8 mouse cellular contexts compared by ENCODE assay signal in the genomic region with DNA sequence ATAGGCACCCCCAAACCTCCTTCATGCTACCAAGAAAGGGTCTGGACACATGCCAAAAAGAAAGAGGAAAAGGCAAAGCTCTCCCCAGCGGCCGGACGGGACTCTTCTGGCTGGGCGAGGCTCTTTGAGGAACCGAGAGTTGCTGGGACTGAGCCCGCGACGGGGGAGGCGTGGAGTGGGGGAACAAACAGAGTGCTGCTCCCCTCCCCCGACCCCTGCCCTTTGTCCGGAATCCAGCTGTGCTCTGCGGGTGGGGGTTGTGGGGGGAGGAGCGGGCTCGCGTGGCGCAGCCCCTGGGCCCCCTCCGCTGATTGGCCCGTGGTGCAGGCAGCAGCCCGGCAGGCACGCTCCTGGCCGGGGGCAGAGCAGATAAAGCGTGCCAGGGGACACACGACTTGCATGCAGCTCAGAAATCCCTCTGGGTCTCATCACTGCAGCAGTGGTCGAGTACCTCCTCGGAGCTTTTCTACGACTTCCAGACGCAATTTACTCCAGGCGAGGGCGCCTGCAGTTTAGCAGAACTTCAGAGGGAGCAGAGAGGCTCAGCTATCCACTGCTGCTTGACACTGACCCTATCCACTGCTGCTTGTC. TPM values are rescaled to one million over a fixed set of nuclear protein-coding genes. Genes with fewer than 3 reads are reported as not detected.
DNase-seq lines count a peak whose midpoint lies in the region; ATAC-seq lines count a peak whose summit lies in the region.

Neurog3 (plus strand) TSS at position 400 of the 591 bp plus-strand sequence.

- H3K9me3 ChIP-seq in kidney, embryonic 16.5 days (ENCODE audit: low read length): no peaks in the 10 kb centered on the region
- H3K9me3 ChIP-seq in forebrain, embryonic 11.5 days (ENCODE audit: control insufficient read depth, low read length): no peaks in the 10 kb centered on the region
- H3K9me3 ChIP-seq in limb, embryonic 12.5 days: no peaks in the 10 kb centered on the region
- no peaks in the 10 kb centered on the region for H3K9me3 ChIP-seq in neural tube, embryonic 13.5 days

- H3K9ac ChIP-seq in kidney, embryonic 16.5 days (replicated peaks; ENCODE audit: low read length): no peak within 1 kb of the TSS
- H3K9ac ChIP-seq in forebrain, embryonic 11.5 days (ENCODE audit: low read length): no peak within 1 kb of the TSS
- no peak within 1 kb of the TSS for H3K9ac ChIP-seq in limb, embryonic 12.5 days (replicated peaks)
- peak within 1 kb of the TSS; percentile 34; the same call in 1 of the 2 replicates for H3K9ac ChIP-seq in neural tube, embryonic 13.5 days

- under 1% methylated on average over 29 of the region's 29 CpGs for WGBS in kidney, embryonic 16.5 days
- under 1% methylated on average over 29 of the region's 29 CpGs for WGBS in forebrain, embryonic 11.5 days
- under 1% methylated on average over 29 of the region's 29 CpGs for WGBS in limb, embryonic 12.5 days
- 1% methylated on average over 29 of the region's 29 CpGs for WGBS in neural tube, embryonic 13.5 days

- no peak for DNase-seq in kidney, adult 9 months
- DNase-seq in forebrain, embryonic 11.5 days (ENCODE audit: low spot score): no peak
- DNase-seq in thymus, postnatal 0 days (ENCODE audit: low spot score): no peak
- DNase-seq in layer of hippocampus, adult 8-10 months (ENCODE audit: low spot score in 2 of 2): no peak
- DNase-seq in adrenal gland, postnatal 10 days: no peak

- H3K27me3 ChIP-seq in kidney, embryonic 16.5 days (ENCODE audit: insufficient read depth, low read length): peaks cover 100% of the 10 kb centered on the region
- H3K27me3 ChIP-seq in forebrain, embryonic 11.5 days (ENCODE audit: control insufficient read depth, insufficient read depth, low read length): peaks cover 88% of the 10 kb centered on the region
- H3K27me3 ChIP-seq in limb, embryonic 12.5 days: peaks cover 99% of the 10 kb centered on the region
- peaks cover 99% of the 10 kb centered on the region for H3K27me3 ChIP-seq in neural tube, embryonic 13.5 days

- H3K27ac ChIP-seq in kidney, embryonic 16.5 days (ENCODE audit: low read length): no peak within 1 kb of the TSS
- no peak within 1 kb of the TSS for H3K27ac ChIP-seq in forebrain, embryonic 11.5 days (ENCODE audit: low read depth, low read length)
- no peak within 1 kb of the TSS for H3K27ac ChIP-seq in limb, embryonic 12.5 days
- H3K27ac ChIP-seq in neural tube, embryonic 13.5 days (replicated peaks): no peak within 1 kb of the TSS

- peak within 1 kb of the TSS; percentile 48 for H3K4me2 ChIP-seq in kidney, embryonic 16.5 days (replicated peaks; ENCODE audit: low read depth, low read length)
- H3K4me2 ChIP-seq in forebrain, embryonic 11.5 days (ENCODE audit: low read depth, low read length, severe bottlenecking): peak within 1 kb of the TSS; percentile 35
- peak within 1 kb of the TSS; percentile 58 for H3K4me2 ChIP-seq in limb, embryonic 12.5 days
- H3K4me2 ChIP-seq in neural tube, embryonic 13.5 days: peak within 1 kb of the TSS; percentile 48

- ATAC-seq in kidney, embryonic 16.5 days (ENCODE audit: low FRiP score, low TSS enrichment): no peak
- ATAC-seq in forebrain, embryonic 11.5 days (replicated peaks; ENCODE audit: low FRiP score): no peak
- ATAC-seq in limb, embryonic 12.5 days (ENCODE audit: insufficient number of reproducible peaks, insufficient read depth, low FRiP score, low TSS enrichment, low read depth): no peak
- no peak for ATAC-seq in neural tube, embryonic 13.5 days (ENCODE audit: low read depth)

- peak within 1 kb of the TSS; percentile 31 for H3K4me3 ChIP-seq in kidney, embryonic 16.5 days (ENCODE audit: low read length)
- H3K4me3 ChIP-seq in forebrain, embryonic 11.5 days (ENCODE audit: low read depth, low read length): 0 out of 2 replicates have a peak within 1 kb of the TSS, but pooled peaks have one; percentile 6
- H3K4me3 ChIP-seq in limb, embryonic 12.5 days (replicated peaks): peak within 1 kb of the TSS; percentile 33
- peak within 1 kb of the TSS; percentile 24 for H3K4me3 ChIP-seq in neural tube, embryonic 13.5 days

- H3K4me1 ChIP-seq in kidney, embryonic 16.5 days (ENCODE audit: insufficient read depth, low read length): 0 out of 2 replicates have a peak, but pooled peaks cover 5% of the 10 kb centered on the region
- H3K4me1 ChIP-seq in forebrain, embryonic 11.5 days (replicated peaks; ENCODE audit: control insufficient read depth, insufficient read depth, low read length): 0 out of 2 replicates have a peak, but pooled peaks cover 2% of the 10 kb centered on the region
- H3K4me1 ChIP-seq in limb, embryonic 12.5 days (replicated peaks): peaks cover 17% of the 10 kb centered on the region
- H3K4me1 ChIP-seq in neural tube, embryonic 13.5 days (replicated peaks): peaks cover 75% of the 10 kb centered on the region

- H3K36me3 ChIP-seq in kidney, embryonic 16.5 days (ENCODE audit: insufficient read depth, low read length): no peaks in the 10 kb centered on the region
- H3K36me3 ChIP-seq in forebrain, embryonic 11.5 days (ENCODE audit: control insufficient read depth, insufficient read depth, low read length): no peaks in the 10 kb centered on the region
- H3K36me3 ChIP-seq in limb, embryonic 12.5 days: no peaks in the 10 kb centered on the region
- H3K36me3 ChIP-seq in neural tube, embryonic 13.5 days: no peaks in the 10 kb centered on the region

RNA-seq across cellular contexts. Expression of gene Neurog3, which starts in this region (rescaled TPM):
- not detected in 2 replicates for polyA plus RNA-seq in kidney, embryonic 16.5 days (2015; fragmentation: Nextera tagmentation; extraction: Ambion mirVana)
- polyA plus RNA-seq in forebrain, embryonic 11.5 days (2014; fragmentation: Nextera tagmentation; extraction: Ambion mirVana): 0.23 and 0.48 TPM in 2 replicates
- polyA plus RNA-seq in limb, embryonic 12.5 days (2016; fragmentation: Nextera tagmentation; extraction: Ambion mirVana): not detected in 2 replicates
- polyA plus RNA-seq in neural tube, embryonic 13.5 days (2015; fragmentation: Nextera tagmentation; extraction: Ambion mirVana): 2.7 TPM in 2 replicates
- polyA plus RNA-seq in thymus, postnatal 0 days (2015; fragmentation: Nextera tagmentation; extraction: Ambion mirVana): not detected in 2 replicates
- not detected for total RNA-seq in layer of hippocampus, adult 8-10 months (2022)
- not detected for total RNA-seq in adrenal gland, postnatal 10 days (2021)
